Mouse (Mus musculus): ENCODE measurements around the gene Morf4l2. TPM values are rescaled to one million over a fixed set of nuclear protein-coding genes. Genes with fewer than 3 reads are reported as not detected.
"Not testable (repeated sequence)": the region's sequence is repeated elsewhere in the genome, so short reads cannot be mapped to it uniquely, and the experiment has no call there.

Gene Morf4l2
- total RNA-seq, 4 experiments from 2014 or later: 71.4 to 91.7 (median 83.0) TPM

- peak; percentile 55 for DNase-seq (ENCODE audit: low spot score)
Measured at GRCm38 (mm10) chrX:136707446-136708167, 35.9 kb downstream of the Morf4l2 start, which contains the start of gene Tceal1. Tceal1 (plus strand) TSS chrX:136707982.

DNA sequence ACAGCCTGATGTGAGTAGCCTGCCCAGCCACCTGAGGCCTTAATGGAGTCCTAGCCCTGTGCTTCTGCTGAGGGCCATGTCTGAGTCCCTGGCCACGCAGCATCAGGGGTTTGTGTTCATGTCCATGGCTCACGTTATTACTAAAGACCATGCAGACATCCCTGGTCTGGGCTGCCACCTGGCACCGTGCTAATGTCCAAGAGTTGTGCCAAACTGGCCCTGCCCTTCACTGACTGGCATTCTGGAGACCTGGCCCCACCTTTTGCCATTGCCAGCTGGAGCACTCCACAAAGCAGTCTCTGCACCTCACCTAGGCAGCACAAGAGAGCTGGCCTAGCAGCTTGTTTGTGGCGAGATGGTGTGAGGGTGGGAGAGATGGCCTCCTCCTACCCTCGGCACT, 50.3 kb downstream of the Morf4l2 start:
- no peak for DNase-seq (ENCODE audit: low spot score)

- no peak for DNase-seq (ENCODE audit: low spot score)
Measured at GRCm38 (mm10) chrX:136692294-136692675, 51.2 kb downstream of the Morf4l2 start.

DNA sequence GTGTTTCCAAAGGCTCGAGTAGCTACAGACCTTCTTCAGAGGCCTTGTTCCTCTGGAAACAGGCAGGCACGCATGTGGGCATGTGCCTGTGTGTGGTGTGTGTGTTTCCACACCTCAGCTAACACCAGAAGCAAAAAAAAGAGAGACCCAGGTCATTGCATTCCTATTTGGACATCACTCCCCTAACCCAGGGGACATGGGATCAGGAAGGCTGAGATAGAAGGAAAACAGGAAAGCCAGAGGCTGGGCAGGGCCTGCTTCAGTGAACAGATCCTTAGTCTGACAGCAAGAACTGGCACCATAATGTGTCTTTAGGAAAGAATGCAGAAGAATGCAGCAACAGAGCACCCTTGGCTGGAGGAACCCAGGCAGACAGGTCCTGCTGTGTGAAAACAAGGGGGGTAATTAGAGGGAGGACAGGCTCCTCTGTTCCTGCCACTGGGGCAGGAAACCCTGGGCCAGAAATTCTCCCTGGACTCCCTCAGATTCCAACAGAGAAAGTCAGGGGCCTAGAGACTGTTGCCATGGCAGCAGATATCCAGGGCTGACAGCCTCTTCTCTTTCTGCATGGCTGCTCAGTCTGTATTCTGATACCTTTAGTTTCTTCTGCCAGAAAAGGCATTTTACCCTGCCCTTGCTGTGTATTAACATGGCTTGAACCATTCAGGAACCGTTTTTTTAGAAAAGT, 51.7 kb downstream of the Morf4l2 start:
- DNase-seq (ENCODE audit: low spot score): not testable (repeated sequence)

Other genes starting within 250 kb of the Morf4l2 start
- not detected for gene Kir3dl1, start 225.7 kb downstream of the Morf4l2 start, total RNA-seq (2022)
- not detected for gene Kir3dl2, start 199.6 kb downstream of the Morf4l2 start, total RNA-seq (2022)
- 1 to 10 TPM in 2 of 4 experiments, under 1 TPM in 2; 0.24 to 1.1 (median 0.92) TPM for gene Tceal3, start 152.8 kb downstream of the Morf4l2 start, total RNA-seq (2022)
- 1 to 10 TPM; 4.5 to 4.7 (median 4.6) TPM for gene Tceal1, start 35.7 kb downstream of the Morf4l2 start, total RNA-seq (2022)
- gene Glra4, start 36.5 kb upstream of the Morf4l2 start, total RNA-seq (2022): not detected
- 1 to 10 TPM; 3.4 to 5.1 (median 4.3) TPM for gene Plp1, start 79.0 kb upstream of the Morf4l2 start, total RNA-seq (2022)
- under 1 TPM; 0.06 to 0.41 (median 0.20) TPM for gene Rab9b, start 125.1 kb upstream of the Morf4l2 start, total RNA-seq (2022)
- not detected for gene H2bfm, start 183.6 kb upstream of the Morf4l2 start, total RNA-seq (2022)
- gene Tmsb15b2, start 231.8 kb upstream of the Morf4l2 start, total RNA-seq (2022): 1 to 10 TPM in 2 of 4 experiments, under 1 TPM in 1, not detected in 1; 0.90 to 1.6 (median 1.4) TPM
- gene Tmsb15l, start 233.2 kb upstream of the Morf4l2 start, total RNA-seq (2022): not detected
- not detected for gene Tmsb15b1, start 233.2 kb upstream of the Morf4l2 start, total RNA-seq (2022)
- under 1 TPM in 3 of 4 experiments, not detected in 1; 0.12 to 0.29 (median 0.13) TPM for gene Zcchc18, start 249.5 kb upstream of the Morf4l2 start, total RNA-seq (2022)